Mouse (Mus musculus) retina, postnatal 1 day (tissue): ENCODE results near the gene Cyp2j12.
A peak's percentile ranks its signal among the peaks of the same experiment; 100 is the strongest.
"Not testable (repeated sequence)": the region's sequence is repeated elsewhere in the genome, so short reads cannot be mapped to it uniquely, and the experiment has no call there.

Experiments used
- DNase-seq: peaks from one replicate; pipeline ENCODE4 v3.0.0-alpha.2; 2012

Gene Cyp2j12

GRCm38 (mm10) chr4:96140732-96141467, at the start of gene Cyp2j12:
Cyp2j12 (minus strand) TSS chr4:96141152.
- DNase-seq, result no peak

GRCm38 (mm10) chr4:96189321-96189720, 48.4 kb upstream of the Cyp2j12 start:
- not testable (repeated sequence) for DNase-seq

GRCm38 (mm10) chr4:96188671-96189070, 47.7 kb upstream of the Cyp2j12 start:
- DNase-seq, result not testable (repeated sequence)

- not testable (repeated sequence) for DNase-seq
Measured at GRCm38 (mm10) chr4:96188146-96188545, 47.2 kb upstream of the Cyp2j12 start.

- DNase-seq, result not testable (repeated sequence)
Measured at GRCm38 (mm10) chr4:96184716-96185115, 43.8 kb upstream of the Cyp2j12 start.

- DNase-seq, result peak; percentile 30
Measured at GRCm38 (mm10) chr4:96162839-96163238, 21.9 kb upstream of the Cyp2j12 start.

DNA sequence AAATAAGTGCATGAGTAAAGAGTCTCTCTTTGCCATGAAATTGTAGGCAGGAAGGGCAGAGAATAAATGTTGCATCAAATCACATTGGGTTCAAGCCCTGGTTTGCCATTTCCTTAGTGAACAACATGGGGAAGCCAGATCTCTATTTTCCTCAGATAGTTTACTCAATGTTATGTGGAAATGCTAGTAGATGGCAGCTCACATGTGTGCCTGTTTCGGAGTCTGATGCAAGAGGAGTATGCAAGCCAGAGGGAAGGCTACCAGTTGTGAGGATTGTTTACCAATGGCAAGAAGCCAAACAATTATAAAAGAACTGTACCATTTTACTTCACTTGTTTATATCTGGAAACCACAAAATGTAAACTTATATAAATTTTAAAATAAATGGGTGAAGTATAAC, 20.6 kb upstream of the Cyp2j12 start:
- no peak for DNase-seq

- DNase-seq, result no peak
Measured at GRCm38 (mm10) chr4:96139226-96139625, 1.7 kb downstream of the Cyp2j12 start.

DNA sequence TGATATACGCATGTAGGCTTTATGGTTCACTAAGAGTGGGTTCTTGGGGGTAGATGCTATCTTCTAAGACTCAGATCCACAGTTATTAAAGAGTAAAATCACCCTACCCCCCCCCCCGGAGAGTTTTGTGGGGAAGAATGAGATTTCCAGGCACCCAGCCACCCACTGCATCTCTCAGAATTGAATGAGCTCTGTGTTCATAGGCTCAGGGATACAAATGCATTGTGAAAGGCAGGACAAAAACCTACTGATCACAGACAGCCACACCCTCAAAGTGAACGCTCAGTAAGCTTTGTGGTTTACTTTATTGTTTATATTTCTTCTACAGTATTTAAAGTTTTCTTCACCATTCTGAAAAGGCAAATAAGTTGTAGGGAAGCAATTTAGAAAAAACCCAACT, 6.7 kb downstream of the Cyp2j12 start:
- no peak for DNase-seq

DNA sequence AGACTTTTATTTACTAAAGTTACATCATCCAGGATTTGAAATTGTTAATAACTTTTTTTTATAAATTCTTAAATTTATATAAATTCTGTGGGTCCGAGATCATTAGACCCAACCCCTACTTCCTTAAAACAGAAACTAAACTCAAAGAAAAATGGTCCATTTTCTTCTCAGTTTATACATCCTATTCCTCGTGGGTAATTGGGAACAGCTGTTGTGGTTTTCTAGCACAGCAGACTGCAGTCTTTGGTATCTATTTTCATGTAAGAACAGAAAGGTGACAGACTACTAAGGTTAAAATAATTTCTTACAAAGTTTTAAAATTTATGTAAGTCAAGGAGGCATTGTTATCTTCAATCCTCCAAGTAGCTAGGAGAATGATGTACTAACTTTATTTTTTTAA, 44.1 kb downstream of the Cyp2j12 start:
- no peak for DNase-seq

GRCm38 (mm10) chr4:96091869-96092268, 49.1 kb downstream of the Cyp2j12 start:
- DNase-seq, result no peak

DNA sequence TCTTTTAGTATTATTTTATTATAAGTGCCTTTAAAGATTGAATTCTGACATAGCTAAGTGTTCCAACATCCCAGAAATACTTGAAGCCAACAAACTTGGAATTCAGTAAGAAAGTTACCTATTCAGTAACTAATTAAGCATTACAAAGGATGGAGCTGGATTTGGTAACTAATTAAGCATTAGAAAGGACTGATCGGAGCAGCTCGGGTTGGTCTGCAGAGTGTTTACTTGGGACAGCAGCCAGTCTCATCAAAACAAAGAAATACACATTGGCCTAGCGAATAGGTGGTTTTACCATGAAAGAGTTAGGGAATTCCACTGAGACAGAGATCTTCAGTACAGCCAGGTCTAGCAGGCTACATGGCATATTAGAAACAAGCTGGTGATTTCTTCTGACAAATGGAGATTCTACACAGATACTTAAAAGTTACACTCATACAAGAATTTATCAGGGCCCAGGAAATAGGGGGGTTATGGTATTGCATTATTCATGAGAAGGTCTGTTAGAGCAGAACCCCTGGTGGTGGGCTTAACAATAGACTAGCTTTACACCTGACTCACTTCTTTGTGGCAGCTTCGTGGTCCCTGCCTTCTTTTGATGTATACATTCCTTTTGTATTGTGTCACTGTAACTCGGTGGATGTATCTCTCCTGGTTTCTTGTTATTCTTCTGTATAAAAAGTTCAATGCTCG, 51.5 kb downstream of the Cyp2j12 start:
- not testable (repeated sequence) for DNase-seq

GRCm38 (mm10) chr4:96078308-96078707, 62.6 kb downstream of the Cyp2j12 start:
- no peak for DNase-seq

DNA sequence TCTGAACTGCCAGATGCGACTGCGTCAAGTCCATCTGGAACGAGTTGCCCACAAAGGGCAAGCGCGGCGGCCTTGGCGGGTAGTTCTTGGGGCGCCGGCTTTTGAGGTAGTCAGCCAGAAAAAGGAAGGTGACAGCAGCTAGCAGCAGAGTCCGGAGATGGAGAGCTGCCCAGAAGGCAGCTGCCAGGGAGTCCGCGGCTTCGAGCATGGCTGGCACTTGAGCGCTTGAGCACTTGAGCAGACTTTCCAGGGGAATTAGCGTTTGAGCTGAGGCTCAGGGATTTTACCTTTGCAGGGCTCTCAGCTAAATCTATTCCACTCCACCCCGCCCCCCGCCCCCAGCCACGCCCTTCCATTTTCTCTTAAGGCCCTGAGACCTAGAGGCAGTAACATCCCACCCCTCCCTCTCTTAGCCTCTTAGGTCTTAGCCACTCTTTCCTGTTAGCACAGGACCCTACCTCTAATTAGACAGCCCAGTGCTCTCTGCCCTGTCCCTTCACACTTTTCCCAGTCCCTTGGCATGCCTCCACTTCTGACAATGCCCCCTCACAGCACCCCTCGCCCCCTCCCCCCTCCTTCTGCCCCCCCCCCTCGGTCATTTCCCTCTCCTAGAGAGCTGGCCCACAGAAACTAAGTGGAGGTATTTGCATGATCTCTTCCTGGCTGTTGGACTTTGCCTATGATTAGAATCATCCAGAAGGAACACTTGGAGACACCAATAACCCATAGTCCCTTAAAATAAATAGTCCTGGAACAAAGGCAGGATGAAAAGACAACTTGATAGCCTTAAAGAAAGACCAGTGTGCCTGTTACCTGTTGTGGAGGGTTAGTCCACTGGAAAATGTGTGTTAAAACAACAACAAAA, 63.5 kb downstream of the Cyp2j12 start, which contains the start of gene Cyp2j13:
Gene Cyp2j13 (minus strand): TSS at position 286 of the 865 bp plus-strand sequence.
- peak; percentile 81 for DNase-seq

- DNase-seq, result no peak
Measured at GRCm38 (mm10) chr4:96062045-96062444, 78.9 kb downstream of the Cyp2j12 start.

GRCm38 (mm10) chr4:96060106-96060505, 80.8 kb downstream of the Cyp2j12 start:
- DNase-seq, result no peak
